Mouse (Mus musculus): ENCODE data around the gene Naa30.
"Not testable (repeated sequence)": the region's sequence is repeated elsewhere in the genome, so short reads cannot be mapped to it uniquely, and the experiment has no call there.

Gene Naa30

DNA sequence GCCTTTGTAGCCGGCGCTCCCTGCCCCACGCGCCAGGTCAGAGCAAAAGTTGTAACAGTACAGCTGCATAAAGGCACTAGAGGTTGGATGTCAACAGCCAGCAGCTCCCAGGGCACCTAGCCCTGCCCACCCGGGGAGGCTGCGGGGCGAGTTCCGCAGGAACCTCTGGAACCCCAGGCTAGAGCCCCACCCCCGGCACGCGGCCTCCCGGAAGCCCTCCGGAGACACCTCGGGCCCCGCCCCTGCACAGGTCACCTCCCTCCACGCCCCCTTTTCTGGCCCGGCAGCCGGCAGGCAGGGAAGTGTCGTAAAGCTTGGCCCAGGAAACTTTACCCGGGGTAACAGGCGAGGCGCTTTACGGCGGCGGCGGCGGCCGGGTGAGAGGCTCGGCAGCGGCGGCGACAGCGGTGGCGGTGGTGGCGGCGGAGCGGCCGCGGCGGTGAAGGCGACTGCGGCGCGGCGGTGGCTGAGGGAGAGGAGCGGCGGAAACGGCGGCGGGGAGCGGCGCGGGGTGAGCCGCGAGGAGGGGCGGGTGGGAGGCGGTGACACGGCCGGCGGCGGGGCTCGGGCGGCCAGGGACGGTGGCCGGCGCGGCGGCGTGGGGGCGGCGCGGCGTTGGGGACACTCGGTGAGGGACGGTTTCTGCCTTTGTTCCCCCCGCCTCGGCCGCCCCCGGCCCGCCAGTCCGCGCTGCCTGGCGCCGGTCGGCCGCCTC is at the start of gene Naa30:
Gene Naa30 (plus strand): TSS at position 360 of the 715 bp plus-strand sequence.
- peak; percentile 92 for DNase-seq (ENCODE audit: low spot score)

DNA sequence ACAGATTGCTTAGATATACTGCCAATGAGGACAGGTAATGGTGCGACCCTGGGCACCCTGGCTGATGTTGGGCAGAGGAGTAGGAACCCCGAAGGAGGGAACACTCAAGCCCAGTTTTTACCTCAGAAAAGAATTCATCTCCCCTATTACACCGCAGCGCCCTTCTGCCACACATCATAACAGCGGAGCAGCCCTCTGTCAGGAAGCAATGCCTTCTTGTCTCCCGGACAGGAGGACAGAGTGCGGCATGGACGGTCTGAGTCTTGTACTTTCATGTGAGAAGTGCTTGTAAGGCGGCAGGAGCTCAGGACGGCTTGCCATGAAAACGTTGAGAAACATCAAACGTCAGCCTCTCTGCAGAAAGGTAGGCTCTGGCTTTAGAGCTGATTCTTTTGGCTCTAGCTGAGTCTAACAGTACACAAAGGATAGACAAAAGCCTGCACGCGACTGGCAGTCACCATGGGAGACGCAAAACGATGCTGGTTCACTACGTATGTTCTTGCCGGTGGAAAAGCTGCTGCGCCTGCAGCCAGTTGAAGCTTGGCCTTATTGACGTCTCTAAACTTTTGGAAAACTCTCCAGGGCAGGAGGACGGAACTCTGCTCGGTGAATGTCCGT is 44.8 kb upstream of the Naa30 start:
- no peak for DNase-seq (ENCODE audit: low spot score)

DNA sequence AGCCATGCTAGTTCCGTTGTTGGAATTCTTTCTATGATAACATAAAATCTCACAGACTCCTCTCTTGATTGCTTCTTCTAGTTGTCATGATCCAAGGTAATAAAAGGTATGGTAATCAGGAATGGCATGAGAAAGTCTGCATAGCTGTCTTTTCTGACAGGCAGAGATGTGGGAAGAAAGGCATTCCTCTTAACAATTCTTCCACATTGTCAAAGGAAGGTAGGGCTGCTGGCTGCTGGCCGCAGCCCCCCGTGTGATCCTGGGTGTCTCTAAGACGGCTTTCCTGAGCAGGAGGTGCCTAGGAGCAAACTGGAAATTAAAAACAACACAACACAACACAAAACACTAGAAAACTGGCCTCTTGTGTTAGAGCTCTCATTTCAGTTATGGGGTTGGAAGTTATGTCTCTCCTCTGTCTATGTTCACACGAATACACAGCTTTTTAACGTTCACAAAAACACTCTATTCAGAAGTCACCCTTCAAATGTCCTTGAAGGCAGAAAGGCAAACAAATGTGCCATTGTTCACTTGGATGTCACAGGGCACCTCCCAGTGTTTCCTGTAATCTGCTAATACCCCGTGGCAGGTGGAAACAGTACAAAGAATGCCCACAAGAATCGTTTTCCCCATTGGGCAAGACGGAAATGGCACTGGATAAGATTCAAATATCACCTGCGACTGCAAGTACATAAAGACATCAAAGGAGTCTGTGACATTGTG is 43.3 kb upstream of the Naa30 start:
- DNase-seq (ENCODE audit: low spot score), result no peak

DNA sequence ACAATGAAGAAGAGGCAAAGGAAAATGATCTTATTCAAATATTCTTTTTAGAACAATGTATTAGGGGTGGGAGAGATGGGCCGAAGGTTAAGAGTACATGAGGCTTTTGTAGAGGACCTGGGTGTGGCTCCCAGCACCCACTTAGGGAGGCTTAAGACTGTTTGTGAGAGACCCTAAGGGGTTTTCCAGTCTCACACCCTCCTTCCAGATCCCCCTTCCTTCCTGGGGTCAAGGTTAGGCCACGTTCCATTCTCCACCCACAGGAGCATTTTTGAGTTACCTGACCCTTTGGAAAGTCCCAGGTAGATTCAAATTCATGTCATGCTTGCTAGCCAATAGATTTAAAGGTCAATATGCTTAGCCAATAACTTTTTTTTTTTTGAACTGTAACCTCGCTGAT is 39.6 kb upstream of the Naa30 start:
- DNase-seq (ENCODE audit: low spot score), result no peak

DNA sequence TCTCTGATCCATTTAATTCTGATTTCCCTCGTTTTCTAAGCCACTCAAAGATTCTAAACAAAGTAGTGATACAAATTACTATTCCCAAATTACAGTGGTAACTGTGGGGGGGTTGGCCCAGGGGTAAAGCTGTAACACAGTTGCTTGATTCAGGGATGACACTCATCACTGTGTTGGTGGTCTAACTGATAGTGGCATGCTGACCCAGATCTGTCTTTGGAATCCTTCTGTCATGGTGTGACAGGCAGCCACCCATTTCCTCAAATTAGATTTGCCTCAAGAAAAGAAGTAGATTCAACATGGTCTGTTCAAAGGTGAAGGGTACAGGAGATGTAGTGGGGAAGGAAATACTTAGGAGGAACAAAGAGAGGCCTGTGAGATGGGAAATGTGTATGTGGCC is 33.9 kb upstream of the Naa30 start:
- DNase-seq (ENCODE audit: low spot score), result no peak

DNA sequence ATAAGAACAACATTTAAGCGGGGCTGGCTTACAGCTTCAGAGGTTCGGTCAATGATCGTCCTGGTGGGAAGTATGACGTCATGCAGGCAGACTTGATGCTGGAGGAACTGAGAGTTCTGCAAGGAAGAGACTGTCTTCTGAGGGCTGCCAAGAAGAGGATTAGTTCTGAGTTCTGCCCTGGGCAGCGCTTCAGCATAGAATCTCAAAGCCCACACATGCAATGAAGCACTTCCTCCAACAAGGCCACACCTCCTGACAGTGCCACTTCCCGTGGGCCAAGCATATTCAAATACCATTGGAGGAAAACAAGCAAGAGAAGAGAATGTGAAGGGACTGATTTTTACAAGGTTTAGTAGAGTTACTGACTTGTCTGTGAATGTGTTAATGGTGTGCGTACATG is 31.3 kb upstream of the Naa30 start:
- DNase-seq (ENCODE audit: low spot score), result no peak

DNA sequence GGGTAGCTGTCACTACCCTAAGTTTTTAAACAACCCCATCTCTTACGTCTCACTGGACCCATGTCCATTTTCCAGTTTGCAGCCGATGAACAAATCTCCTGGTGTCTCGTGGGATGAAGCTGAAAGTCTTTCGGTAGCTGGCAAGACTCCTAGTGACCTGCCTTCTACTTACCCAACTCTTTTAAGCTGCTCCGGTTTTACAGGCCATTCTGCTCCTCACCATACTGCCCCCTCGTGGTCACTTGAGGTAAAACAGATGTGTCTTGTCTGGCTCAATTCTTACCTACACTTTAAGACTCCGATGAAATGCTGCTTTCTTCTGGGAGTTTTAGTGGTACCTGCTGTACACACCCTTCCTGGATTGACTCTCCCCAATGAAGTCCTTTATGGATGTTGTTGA is 18.2 kb upstream of the Naa30 start:
- DNase-seq (ENCODE audit: low spot score), result peak; percentile 70

DNA sequence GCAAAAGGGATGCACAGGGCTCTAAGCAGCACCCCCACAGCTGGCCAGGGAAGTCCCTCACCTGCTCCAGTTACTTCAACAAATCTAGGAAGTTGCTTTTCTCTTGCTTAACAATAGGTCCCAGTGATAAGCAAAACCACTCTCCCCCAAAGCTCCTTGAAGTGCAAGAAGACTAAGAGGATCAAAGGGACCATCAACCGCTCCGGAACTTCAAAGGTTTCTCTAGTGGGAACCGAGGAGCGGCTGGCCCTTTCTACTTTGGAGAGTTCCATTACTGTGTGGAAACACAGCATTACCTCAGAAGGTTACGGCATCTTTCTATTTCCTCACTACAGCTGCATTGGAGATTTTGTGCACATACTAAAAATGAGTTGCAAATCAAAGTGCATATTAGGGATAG is 16.5 kb upstream of the Naa30 start:
- no peak for DNase-seq (ENCODE audit: low spot score)

DNA sequence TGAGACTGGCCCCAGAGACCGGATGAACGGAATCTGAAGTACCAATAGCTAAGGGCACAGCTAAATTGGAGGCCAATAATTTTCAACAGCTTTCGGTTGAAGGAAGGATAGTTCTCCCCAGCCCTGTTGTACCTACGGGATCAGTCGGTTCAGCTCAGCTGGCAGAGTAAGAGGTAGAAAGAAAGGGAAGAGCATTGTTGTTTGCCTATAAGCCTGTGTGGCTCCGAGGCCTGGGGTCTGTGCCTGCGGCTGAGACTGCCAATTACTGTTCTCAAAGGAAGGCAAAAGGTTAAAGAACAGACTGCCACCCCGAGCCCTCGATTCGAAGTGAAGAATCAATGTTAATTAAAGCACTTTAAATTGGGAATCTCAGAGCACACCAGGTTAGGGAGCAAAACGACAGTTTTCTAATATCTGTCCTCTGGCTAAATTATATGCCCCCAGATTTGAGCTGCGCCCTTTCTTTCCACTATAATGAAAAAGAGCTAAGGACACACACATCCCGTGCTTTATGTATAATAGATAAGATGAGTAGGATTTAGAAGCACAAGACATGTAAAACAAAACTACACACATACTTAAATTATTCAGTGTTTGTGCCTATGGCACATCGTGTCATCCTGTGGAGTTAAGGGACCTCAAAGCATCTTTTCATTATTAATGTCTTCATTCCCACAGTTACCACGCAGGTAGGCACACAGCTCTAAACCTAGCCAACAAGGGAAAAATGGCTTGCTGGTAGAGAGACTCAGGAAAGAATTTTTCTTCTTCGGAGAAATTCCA is 13.7 kb upstream of the Naa30 start:
- no peak for DNase-seq (ENCODE audit: low spot score)

DNA sequence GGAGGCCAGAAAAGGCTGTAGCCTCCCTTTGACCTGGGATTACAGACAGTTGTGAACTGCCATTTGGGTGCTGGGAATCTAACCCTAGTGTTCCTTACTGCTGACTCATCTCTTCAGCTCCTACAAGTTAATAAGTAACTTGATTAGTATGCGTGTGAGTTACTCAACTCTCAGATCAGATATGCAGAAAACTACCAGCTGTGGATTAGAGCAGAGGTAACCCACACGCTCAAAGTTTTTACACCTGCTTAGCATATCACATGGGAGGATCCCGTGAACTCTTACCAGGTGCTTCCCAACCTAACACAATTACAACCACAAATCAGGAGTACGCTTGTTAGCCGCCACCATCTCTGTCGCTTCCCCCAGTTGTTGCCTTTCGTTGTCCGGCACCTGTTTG is 740 bp upstream of the Naa30 start:
- DNase-seq (ENCODE audit: low spot score), result no peak

DNA sequence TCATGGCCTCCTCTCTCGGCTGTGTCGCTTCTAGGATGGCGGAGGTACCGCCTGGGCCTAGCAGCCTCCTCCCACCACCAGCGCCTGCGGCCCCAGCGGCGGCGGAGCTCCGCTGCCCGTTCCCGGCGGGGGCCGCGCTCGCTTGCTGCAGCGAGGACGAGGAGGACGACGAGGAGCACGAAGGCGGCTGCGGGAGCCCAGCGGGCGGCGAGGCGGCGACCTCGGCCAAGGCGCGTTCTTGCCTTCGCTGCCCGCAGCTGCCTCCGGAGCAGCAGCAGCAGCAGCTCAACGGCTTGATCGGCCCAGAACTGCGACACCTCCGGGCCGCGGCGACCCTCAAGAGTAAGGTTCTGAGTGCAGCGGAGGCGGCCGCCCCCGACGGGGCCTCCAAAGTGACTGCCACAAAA is 559 bp downstream of the Naa30 start:
- peak; percentile 43 for DNase-seq (ENCODE audit: low spot score)

DNA sequence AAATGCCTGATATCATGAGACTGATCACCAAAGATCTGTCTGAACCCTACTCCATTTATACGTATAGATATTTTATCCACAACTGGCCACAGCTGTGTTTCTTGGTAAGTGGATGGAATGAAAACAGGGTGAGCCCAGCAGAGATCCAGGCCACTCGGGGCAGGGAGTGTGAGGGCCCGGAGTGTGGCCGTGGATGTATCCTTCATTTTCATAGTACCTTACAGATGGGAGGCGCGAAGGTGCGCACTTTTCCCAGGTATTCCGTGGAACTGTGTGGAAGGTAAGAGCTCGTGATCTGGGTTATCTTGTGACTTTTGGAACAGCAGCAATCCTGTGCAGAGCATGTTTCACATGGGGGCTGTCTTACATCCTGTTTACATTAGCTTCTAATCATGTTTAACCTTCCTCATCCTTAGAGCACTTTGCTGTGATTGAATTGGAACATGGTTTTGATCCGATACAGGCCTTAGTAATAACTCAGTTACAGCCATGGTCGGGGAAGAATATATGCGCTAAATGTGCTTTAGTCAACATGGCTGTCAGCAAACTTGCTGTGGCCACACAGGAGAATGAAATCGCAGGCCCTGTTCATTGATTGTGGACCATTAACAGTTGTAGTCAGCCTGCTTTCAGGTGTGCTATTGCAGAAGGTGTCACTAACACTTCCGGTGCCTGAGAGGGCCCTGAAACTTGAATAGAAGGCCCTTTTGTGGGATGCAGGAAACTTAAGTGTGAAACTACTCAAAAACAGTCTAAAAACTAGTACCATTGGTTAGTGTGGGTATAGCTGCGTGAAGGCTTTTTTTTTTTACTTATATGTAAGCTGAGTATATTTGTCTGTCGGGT is 1.5 kb downstream of the Naa30 start:
- no peak for DNase-seq (ENCODE audit: low spot score)

DNA sequence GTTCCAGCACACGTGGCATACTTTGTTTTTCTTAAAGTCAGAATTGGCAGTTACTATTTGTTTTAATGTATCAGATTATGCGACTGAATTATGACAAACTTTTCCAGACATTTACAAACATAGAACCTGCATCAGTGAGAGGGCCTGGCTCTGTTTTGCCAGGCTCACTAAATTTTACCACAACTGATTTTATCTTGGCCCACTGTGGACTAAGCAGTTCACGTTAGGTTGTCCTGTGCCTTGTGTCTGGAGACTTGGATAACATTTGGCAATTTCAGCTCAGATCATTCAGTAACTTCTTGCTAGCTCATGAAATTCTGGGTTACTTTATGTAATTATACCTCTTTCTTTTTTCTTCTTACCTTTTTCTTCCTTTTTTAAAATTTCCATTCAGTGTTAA is 7.7 kb downstream of the Naa30 start:
- no peak for DNase-seq (ENCODE audit: low spot score)

DNA sequence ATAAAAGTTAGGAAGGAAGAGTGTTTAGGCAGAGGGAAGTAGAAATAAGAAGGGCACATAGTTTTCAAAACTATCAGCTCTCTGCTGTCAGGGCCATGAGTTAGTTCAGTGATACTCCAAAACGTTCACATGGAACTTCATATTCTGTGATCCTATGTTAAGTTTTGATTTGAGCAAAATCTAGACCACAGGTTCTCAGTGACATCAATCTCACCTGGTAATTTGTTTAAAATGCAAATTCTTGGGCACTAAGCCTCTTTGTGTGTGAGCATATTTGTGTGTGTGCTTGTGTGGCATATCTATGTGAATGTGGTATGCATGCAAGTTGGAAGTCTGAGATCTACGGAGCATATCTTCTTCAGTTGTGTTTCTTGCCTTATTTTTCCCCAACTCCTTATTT is 14.2 kb downstream of the Naa30 start:
- DNase-seq (ENCODE audit: low spot score), result no peak

DNA sequence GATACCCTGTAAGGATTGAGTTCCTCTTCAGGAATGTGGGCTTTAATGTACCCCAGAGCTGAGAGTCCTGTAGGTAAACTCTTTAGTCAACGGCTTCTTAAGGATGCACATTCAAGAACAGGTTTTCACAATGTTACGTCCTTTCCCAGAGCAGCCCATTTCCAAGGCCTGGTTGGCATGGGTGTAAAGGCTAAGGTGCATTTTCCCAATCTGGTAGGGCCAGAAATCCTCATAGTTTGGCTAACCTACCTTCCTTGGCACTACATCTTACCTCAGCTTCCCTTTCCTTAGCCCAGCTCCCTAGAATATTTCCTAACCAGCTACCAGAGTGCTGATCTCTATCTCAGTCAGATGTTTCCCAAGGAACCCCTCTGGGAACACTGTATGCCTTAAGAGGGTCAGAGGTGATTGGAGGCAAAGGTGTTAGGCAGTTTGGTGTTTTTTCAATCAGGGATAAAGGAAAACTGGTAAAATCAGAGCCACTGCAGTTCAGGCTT is 25.1 kb downstream of the Naa30 start:
- no peak for DNase-seq (ENCODE audit: low spot score)

DNA sequence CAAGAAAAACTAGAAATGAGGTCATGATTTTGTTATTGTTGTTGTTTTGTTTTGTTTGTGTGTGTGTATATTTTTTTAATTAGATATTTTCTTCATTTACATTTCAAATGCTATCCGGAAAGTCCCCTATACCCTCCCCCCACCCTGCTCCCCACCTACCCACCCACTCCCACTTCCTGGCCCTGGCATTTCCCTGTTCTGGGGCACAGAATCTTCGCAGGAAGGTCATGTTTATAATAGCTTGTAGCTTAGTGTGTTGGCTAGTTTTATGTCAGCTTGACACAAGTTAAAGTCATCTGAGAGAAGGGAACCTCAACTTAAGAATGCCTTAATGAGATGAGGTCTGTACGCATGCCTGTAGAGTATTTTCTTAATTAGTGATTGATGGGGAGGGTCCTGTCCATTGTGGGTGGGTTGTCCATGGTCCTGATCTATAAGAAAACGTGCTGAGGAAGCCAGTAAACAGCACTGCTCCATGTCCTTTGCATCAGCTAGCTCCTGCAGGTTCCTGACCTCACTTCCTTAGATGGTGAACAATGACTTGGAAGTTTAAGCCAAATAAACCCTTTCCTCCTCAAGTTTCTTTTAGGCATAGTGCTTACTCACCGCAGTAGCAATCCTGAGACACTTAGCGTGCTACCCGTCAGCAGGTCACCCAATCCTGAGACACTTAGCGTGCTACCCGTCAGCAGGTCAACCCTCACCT is 29.2 kb downstream of the Naa30 start:
- no peak for DNase-seq (ENCODE audit: low spot score)

DNA sequence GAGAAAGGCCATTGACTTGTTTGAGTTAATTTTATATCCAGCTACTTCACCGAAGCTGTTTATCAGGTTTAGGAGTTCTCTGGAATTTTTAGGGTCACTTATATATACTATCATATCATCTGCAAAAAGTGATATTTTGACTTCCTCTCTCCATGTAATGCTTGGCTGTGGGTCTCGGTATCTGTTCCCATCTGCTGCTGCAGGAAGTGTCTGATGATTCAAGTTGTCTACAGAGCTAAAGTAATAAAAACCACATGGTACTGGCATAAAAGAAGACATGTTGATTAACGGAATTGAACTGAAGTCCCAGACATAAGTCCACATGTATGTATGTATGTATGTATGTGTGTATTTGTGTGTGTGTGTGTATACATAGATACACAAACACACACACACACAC is 38.2 kb downstream of the Naa30 start:
- not testable (repeated sequence) for DNase-seq (ENCODE audit: low spot score)

DNA sequence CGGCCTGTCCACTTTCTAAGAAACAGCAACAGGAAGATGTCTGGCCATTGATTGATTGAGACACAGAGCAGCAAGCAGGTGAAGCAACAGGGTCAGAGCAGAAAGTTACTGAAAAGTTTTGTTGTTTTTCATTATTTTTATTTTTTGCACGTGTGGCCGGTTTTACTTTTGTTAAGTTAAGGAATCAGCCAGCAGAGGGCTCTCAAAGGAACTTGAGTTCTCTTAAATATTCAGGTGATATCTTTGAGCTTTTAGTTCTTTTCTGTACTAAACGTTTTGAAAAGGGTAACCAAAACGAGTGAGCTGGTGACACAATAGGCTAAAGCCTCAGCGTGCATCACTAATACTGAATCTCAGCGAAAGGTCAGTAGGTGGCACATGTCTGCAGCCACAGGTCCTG is 46.7 kb downstream of the Naa30 start:
- no peak for DNase-seq (ENCODE audit: low spot score)

DNA sequence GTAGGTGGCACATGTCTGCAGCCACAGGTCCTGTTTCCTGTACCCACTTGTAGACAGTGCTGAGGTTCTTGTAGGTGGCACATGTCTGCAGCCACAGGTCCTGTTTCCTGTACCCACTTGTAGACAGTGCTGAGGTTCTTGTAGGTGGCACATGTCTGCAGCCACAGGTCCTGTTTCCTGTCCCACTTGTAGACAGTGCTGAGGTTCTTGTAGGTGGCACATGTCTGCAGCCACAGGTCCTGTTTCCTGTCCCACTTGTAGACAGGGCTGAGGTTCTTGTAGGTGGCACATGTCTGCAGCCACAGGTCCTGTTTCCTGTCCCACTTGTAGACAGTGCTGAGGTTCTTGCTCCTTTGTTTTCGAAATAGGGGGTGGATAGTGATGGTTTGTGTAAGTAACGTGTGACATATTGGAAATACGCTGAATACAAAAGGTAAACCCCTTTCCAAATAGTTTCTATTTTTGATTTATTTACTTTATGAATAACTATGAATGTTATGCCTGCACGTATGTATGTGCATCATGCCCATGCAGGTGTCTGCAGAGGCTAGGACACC is 47.5 kb downstream of the Naa30 start:
- DNase-seq (ENCODE audit: low spot score), result not testable (repeated sequence)

DNA sequence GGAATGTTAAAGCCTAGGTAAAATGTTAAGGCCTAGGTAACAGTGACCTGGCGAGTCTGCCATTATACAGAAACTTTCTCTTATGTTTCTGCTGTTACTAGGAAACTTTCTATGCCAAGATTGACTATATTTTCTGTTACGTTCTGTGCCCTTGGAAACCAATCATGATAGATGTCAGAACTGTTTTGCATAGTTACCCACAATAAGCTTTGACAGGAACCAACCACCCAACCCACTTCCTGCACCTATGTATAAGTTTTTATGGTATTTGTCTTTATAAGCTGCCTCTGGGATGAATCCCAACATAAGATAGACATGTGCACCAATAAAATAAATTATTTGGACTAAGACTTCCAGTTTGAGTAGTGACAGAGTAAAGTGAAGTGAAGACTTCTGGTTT is 49.7 kb downstream of the Naa30 start:
- no peak for DNase-seq (ENCODE audit: low spot score)

DNA sequence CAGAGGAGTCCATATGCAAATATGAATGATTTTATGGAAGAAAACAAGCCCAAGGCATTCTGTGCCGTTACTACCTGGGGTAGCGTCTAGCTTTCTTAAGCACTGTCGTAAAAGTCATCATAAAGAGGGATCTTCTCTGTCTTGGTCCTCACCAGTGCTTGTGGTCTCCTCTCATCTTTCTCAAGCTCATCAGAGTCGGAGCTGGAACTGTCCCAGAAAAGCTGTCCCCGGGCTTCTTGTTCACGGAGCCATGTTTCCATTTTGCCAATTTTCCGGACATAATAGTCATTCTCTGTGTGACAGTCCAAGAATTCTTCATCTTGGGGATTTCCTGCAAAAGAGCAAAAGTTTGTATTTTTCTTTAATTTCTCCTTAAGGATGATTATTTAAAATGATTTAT is 54.4 kb downstream of the Naa30 start:
- DNase-seq (ENCODE audit: low spot score), result no peak

All from urinary bladder, postnatal 25 days (tissue).